Mouse (Mus musculus) myocyte (in vitro differentiated cells): ENCODE data around the gene Fbxo10. TPM values are rescaled to one million over a fixed set of nuclear protein-coding genes. Genes with fewer than 3 reads are reported as not detected.
"Not testable (repeated sequence)": the region's sequence is repeated elsewhere in the genome, so short reads cannot be mapped to it uniquely, and the experiment has no call there.

Experiments used
- H3K27me3 ChIP-seq: one replicate; pipeline ENCODE4 v1.6.1; 2011; ENCODE audit not compliant: control insufficient read depth, insufficient read depth, insufficient read length
- H3K36me3 ChIP-seq: one replicate; pipeline ENCODE4 v1.6.1; 2011; ENCODE audit not compliant: control insufficient read depth, insufficient read depth
- H3K4me2 ChIP-seq: one replicate; pipeline ENCODE4 v1.6.1; 2011; ENCODE audit warnings: low read depth, control low read depth
- H3K4me3 ChIP-seq: one replicate; pipeline ENCODE4 v1.5.1; 2011; ENCODE audit warnings: mild to moderate bottlenecking, control low read depth, moderate library complexity
- H3K79me2 ChIP-seq: one replicate; pipeline ENCODE4 v1.6.1; 2011; ENCODE audit not compliant: control insufficient read depth, insufficient read depth
- H3ac ChIP-seq: one replicate; pipeline ENCODE4 v1.6.1; 2011; ENCODE audit not compliant: control insufficient read depth, insufficient read length
- CEBPB ChIP-seq: IDR thresholded peaks from 2 replicates; pipeline ENCODE4 v1.6.1; 2011; ENCODE audit warnings: mild to moderate bottlenecking, moderate library complexity; ENCODE audit not compliant: poor library complexity, insufficient read depth, severe bottlenecking
- E2F4 ChIP-seq: IDR thresholded peaks from one replicate; pipeline ENCODE4 v1.6.1; 2011; ENCODE audit warnings: mild to moderate bottlenecking, control low read depth, moderate library complexity; ENCODE audit not compliant: insufficient read depth
- MAX ChIP-seq: IDR thresholded peaks from one replicate; pipeline ENCODE4 v1.6.1; 2011; ENCODE audit warnings: low read depth, mild to moderate bottlenecking, control low read depth
- MYOD1 ChIP-seq, 3 experiments: IDR thresholded peaks; one replicate each; pipeline ENCODE4 v1.6.1; 2011; ENCODE audit warnings: control low read depth in 2 of 3, low read depth in 2 of 3, mild to moderate bottlenecking in 2 of 3, moderate library complexity in 1 of 3; ENCODE audit not compliant: insufficient read length in 2 of 3, control insufficient read depth in 1 of 3
- MYOG ChIP-seq, 3 experiments: IDR thresholded peaks; one replicate each; pipeline ENCODE4 v1.6.1; 2011; ENCODE audit warnings: control low read depth in 2 of 3, low read depth in 2 of 3, mild to moderate bottlenecking in 2 of 3; ENCODE audit not compliant: insufficient read length in 2 of 3, control insufficient read depth in 1 of 3, insufficient read depth in 1 of 3
- POLR2A ChIP-seq: IDR thresholded peaks from one replicate; pipeline ENCODE4 v1.6.1; 2011; ENCODE audit warnings: low read depth, mild to moderate bottlenecking, control low read depth, moderate library complexity; ENCODE audit not compliant: insufficient read length
- POLR2AphosphoS2 ChIP-seq: IDR thresholded peaks from one replicate; pipeline ENCODE4 v1.6.1; 2011; ENCODE audit warnings: low read depth, control low read depth; ENCODE audit not compliant: insufficient read length
- REST ChIP-seq: IDR thresholded peaks from one replicate; pipeline ENCODE4 v1.6.1; 2011; ENCODE audit warnings: mild to moderate bottlenecking, control low read depth, moderate library complexity; ENCODE audit not compliant: insufficient read depth, insufficient read length
- SRF ChIP-seq: IDR thresholded peaks from one replicate; pipeline ENCODE4 v1.6.1; 2011; ENCODE audit warnings: low read depth; ENCODE audit not compliant: control insufficient read depth, insufficient read length
- TCF12 ChIP-seq: IDR thresholded peaks from one replicate; pipeline ENCODE4 v1.6.1; 2011; ENCODE audit warnings: mild to moderate bottlenecking, control low read depth; ENCODE audit not compliant: poor library complexity, insufficient read depth, severe bottlenecking
- TCF3 ChIP-seq: IDR thresholded peaks from one replicate; pipeline ENCODE4 v1.6.1; 2011; ENCODE audit warnings: low read depth, control low read depth; ENCODE audit not compliant: insufficient read length
- USF1 ChIP-seq: IDR thresholded peaks from one replicate; pipeline ENCODE4 v1.6.1; 2011; ENCODE audit warnings: low read depth, mild to moderate bottlenecking, control low read depth, moderate library complexity
- polyA plus RNA-seq: library from polyadenylated mRNA; unstranded; fragments of >200 nt; fragmentation: generic; extraction: Trizol; gene quantifications from one replicate; pipeline ENCODE4 v1.2.1, GENCODE M21; 2012; ENCODE audit warnings: missing spikeins

The Fbxo10 gene
- polyA plus RNA-seq, 1 experiment: 7.8 TPM

GRCm38 (mm10) chr4:45067742-45068141, 16.7 kb downstream of the Fbxo10 start:
- TF ChIP-seq REST (no peak), MYOD1 (IDR thresholded peaks at IDR 0.05; ENCODE audit: control insufficient read depth in 1 of 3, insufficient read length in 2 of 3, low read depth in 2 of 3) (peak in 1 of 3 experiments; percentile 50), MAX (no peak)

GRCm38 (mm10) chr4:45066036-45066730, 18.2 kb downstream of the Fbxo10 start:
- no peak overlapping the region for H3ac ChIP-seq
- no peaks in the 10 kb centered on the region for H3K36me3 ChIP-seq
- no peak overlapping the region for H3K4me2 ChIP-seq
- no peak overlapping the region for H3K4me3 ChIP-seq
- no peaks in the 10 kb centered on the region for H3K79me2 ChIP-seq
- TF ChIP-seq SRF: no peak
- no peak for TF ChIP-seq CEBPB
- TF ChIP-seq TCF12: no peak
- TF ChIP-seq REST: no peak
- no peak for TF ChIP-seq POLR2AphosphoS2
- TF ChIP-seq POLR2A: no peak
- no peak for TF ChIP-seq MAX
- no peak for TF ChIP-seq E2F4
- no peak for TF ChIP-seq TCF3
- no peak for TF ChIP-seq USF1
- TF ChIP-seq MYOD1 (IDR thresholded peaks at IDR 0.05; ENCODE audit: control insufficient read depth in 1 of 3, insufficient read length in 2 of 3, low read depth in 2 of 3): no peak
- H3K27me3 ChIP-seq: no peaks in the 10 kb centered on the region

More at GRCm38 (mm10) chr4:45067742-45068141, 16.7 kb downstream of the Fbxo10 start:
- no peak overlapping the region for H3K4me2 ChIP-seq
- no peak overlapping the region for H3K4me3 ChIP-seq
- no peaks in the 10 kb centered on the region for H3K79me2 ChIP-seq
- no peaks in the 10 kb centered on the region for H3K27me3 ChIP-seq
- H3K36me3 ChIP-seq: no peaks in the 10 kb centered on the region
- no peak overlapping the region for H3ac ChIP-seq

GRCm38 (mm10) chr4:45064577-45064976, 19.8 kb downstream of the Fbxo10 start:
- no peaks in the 10 kb centered on the region for H3K79me2 ChIP-seq
- H3ac ChIP-seq: no peak overlapping the region
- H3K4me3 ChIP-seq: no peak overlapping the region
- no peaks in the 10 kb centered on the region for H3K36me3 ChIP-seq
- H3K4me2 ChIP-seq: no peak overlapping the region
- H3K27me3 ChIP-seq: no peaks in the 10 kb centered on the region
- TF ChIP-seq POLR2A (no peak), SRF (no peak), MAX (no peak), POLR2AphosphoS2 (no peak), REST (no peak)

- not testable (repeated sequence) for H3K4me2 ChIP-seq, H3K4me3 ChIP-seq, H3K79me2 ChIP-seq, H3K36me3 ChIP-seq, H3K27me3 ChIP-seq, H3ac ChIP-seq
Measured at GRCm38 (mm10) chr4:45063836-45064235, 20.6 kb downstream of the Fbxo10 start.

GRCm38 (mm10) chr4:45055451-45055850, 29.0 kb downstream of the Fbxo10 start:
- Histone ChIP-seq H3K79me2 (no peaks in the 10 kb centered on the region), H3ac (no peak overlapping the region), H3K4me2 (no peak overlapping the region), H3K27me3 (no peaks in the 10 kb centered on the region), H3K36me3 (no peaks in the 10 kb centered on the region), H3K4me3 (no peak overlapping the region)
- TF ChIP-seq REST (no peak), CEBPB (no peak), MAX (no peak), E2F4 (no peak), POLR2AphosphoS2 (no peak), TCF3 (no peak), SRF (no peak), POLR2A (no peak), MYOG (IDR thresholded peaks at IDR 0.05; ENCODE audit: control insufficient read depth in 1 of 3, insufficient read depth in 1 of 3, insufficient read length in 2 of 3, low read depth in 2 of 3) (no peak), TCF12 (no peak), MYOD1 (IDR thresholded peaks at IDR 0.05; ENCODE audit: control insufficient read depth in 1 of 3, insufficient read length in 2 of 3, low read depth in 2 of 3) (no peak)
